Mouse (Mus musculus) 3T3-L1 (cell line): ENCODE results near the gene Armcx1.

ENCODE experiments used
- DNase-seq: peaks from one replicate; pipeline ENCODE4 v3.0.0-alpha.2; 2015; ENCODE audit warnings: low read depth, low spot score

Gene Armcx1

DNA sequence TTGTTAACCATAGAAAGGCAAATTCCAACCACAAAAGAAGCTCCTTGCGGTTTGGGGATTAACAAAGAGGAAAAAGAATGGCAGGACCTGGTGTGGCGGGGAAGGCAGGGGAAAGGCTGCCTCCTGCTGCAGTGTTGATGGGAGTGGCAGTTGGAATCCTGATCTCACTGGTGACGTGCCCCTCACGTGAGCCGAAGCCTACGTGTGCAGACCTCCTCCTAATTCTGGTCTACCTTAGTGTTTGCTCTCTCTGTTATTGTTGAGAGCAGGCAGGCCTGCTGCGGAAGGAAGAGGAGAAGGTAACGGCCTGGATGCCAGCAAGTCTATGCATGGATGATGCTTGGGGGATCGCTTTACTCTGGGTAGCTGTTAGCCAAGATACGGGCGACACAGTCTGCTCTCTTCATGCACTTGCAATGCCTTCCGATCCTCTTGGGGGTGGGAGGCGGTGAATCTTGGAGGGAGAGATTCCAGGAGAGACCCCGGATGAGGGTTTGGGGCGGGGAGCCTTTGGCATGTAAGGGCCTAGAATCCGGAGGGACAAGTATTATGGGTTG is at the start of gene Armcx1:
Gene Armcx1, plus strand, starts transcription at position 212 of the 557 bp plus-strand sequence.
- DNase-seq, result peak; percentile 87

GRCm38 (mm10) chrX:134675022-134675421 is 42.7 kb upstream of the Armcx1 start:
- no peak for DNase-seq

DNA sequence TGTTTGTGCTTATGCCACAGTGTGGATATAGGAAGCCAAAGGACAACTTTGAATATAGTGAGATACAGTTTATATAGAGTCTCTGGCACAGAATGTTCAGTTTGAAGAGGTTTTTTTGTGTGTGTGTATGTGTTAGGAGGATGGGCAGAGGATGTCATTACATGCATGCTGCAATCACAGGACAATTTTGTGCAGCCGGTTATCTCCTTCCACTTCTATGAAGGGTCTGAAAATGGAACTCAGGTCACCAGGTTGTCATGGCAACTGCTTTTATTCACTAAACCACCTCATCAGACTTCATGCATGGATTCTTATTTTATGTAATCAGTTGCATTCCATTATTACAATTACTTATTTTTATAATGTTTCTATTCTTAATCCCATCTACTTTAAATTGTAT is 41.8 kb upstream of the Armcx1 start:
- no peak for DNase-seq

DNA sequence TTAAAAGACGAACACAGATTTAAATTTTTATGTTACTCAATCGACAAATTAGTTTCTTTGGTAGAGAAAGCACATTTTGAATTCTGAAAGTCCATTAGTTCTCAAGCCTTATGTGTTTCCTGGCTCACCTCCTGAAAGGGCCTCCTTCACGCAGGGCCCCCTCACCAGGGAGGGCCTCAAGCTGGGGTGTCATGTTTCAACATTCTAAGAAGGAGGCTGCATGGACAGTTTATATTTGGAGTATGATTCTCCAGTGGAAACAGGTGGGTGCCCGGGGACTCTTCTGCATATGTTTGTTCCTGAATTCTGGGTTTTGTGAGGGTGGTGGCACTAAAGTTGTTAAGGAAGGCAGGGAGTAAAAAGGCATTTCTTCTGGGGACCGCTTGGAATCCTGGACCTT is 32.8 kb upstream of the Armcx1 start:
- DNase-seq, result peak; percentile 34

GRCm38 (mm10) chrX:134686267-134686666 is 31.5 kb upstream of the Armcx1 start, which contains the start of gene Armcx4:
Gene Armcx4 (plus strand): TSS chrX:134686519.
- peak; percentile 49 for DNase-seq

DNA sequence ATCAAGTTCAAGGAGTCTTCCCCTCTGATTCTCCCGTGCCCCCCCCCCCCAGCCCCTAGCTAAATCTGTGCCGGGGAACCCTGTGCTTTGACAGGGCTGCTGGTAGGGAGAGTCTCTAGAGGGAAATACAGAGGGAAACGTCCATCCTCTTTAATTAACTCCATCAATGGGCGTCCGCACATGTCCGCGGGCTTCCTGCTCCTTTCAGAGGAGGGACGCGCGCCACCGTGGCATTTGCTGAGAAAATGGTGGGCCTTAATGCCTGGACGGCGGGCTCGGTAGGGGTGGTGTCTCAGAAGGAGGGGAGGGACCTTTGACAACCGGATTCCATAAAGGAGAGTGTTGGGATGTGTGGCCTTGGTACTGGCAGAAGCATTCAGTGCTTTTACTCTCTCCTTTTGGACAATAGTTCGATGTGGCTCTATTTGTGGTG is 31.0 kb upstream of the Armcx1 start:
- DNase-seq, result peak; percentile 60

GRCm38 (mm10) chrX:134689676-134690075 is 28.1 kb upstream of the Armcx1 start:
- DNase-seq, result no peak

GRCm38 (mm10) chrX:134690871-134691539 is 26.8 kb upstream of the Armcx1 start:
- no peak for DNase-seq

DNA sequence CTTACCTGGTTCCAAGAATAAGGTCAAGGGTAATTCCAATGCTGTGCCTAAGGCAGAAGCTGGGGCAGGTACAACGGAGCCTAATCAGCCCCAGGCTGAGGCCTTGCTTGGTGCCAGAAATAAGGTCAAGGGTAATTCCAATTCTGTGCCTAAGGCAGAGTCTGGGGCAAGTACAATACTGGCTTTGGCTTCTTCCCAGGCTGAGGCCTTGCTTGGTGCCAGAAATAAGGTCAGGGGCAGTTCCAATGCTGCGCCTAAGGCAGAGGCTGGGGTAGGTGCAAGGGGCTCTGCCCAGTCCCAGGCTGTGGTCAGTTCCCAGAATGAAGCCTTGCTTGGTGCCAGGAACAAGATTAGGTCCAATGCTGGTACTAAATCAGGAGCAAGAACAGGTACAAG is 26.2 kb upstream of the Armcx1 start:
- no peak for DNase-seq

DNA sequence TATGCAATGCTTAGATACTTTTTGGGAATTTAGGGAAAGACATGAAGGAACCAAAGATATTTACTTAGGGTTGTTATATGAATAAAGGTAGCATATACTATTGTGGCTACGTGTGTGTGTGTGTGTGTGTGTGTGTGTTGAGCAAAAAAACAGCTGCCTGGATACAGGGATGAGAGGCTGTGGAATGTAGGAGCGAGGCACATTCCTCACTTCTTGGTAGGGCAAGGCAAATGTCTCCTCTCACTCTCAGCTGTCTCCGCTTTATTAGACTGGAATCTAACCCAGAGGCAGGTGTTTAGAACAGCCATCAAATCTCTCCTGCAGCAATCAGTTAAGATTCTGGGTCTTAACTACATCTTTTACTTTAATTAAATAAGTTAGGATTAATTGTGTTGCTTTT is 900 bp upstream of the Armcx1 start:
- DNase-seq, result no peak

DNA sequence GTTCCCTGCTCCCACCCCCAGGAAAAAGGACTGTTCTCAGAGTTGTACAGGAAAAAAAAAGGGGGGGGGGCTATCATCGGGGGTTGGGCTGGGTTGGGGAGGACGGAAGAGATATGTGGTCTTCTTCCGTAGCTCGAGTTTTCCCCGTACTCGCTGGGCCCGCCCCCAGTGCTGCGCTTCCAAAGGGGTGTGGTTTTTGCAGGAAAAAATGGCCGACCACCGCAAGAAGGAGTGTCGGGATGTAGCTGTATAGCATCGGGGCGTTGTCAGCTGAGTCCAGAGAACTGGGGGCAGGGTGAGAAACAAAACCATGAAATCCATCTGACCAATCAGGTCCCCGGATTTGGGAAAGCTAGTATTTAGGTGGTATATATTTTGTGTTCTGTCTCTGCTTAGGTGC is 761 bp downstream of the Armcx1 start:
- DNase-seq, result peak; percentile 83

DNA sequence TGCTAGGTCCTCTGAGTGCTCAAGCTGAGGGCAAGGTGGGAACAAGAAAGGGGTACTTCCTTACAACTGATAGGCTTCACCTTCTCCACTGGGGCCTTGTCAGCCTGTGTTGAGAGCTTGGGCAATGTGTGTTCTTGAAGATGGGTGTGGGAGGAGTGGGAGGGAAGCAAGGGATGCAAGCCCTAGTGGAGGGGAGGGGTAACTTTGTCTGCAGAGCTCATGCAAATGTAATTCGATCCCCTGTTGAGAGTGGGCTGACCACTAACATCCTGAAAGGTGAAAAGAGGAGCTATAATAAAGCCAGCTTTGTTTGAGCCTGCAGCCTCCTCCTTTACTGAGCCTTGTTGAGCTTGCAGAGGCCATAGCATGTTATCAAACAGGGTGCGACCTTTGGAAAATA is 6.0 kb downstream of the Armcx1 start:
- peak; percentile 15 for DNase-seq

GRCm38 (mm10) chrX:134729778-134730177 is 12.0 kb downstream of the Armcx1 start:
- DNase-seq, result peak; percentile 46

DNA sequence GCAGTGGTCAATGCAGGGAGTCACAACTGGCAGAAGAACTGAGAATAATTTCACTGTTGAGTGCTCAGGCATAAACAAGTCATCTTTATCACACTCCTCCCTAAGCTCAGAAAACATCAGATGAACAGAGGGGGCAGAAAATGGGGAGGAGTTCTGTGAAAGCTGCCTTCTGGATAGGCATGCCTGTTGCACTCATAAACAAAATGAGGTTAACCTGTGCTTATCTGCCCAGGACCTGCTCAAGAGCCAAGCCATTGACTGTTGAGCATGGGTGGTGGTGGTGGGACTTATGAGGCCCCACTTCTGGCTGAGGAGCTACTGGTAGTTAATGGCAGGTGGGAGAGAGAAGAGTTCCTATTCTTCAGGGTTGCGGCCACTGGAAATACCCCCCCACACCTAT is 20.0 kb downstream of the Armcx1 start:
- no peak for DNase-seq

DNA sequence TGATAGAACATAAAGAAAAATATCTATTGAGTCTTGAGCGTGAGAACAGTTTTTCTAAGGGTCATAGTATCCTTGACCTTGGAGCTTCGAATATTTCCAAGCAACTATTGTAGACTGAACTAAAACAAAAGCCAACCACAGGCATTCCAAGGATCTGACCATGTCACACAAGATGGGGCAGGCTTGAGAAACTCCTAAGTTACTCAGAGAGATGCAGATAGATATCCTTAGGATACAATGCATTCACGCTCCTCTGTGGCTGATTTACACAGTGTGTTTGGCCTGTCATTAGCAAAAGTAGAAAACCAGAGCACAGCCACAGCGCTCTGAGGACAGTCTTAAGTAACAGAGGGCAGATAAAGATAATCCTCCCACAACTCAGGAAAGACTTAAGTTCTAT is 21.4 kb downstream of the Armcx1 start:
- no peak for DNase-seq

DNA sequence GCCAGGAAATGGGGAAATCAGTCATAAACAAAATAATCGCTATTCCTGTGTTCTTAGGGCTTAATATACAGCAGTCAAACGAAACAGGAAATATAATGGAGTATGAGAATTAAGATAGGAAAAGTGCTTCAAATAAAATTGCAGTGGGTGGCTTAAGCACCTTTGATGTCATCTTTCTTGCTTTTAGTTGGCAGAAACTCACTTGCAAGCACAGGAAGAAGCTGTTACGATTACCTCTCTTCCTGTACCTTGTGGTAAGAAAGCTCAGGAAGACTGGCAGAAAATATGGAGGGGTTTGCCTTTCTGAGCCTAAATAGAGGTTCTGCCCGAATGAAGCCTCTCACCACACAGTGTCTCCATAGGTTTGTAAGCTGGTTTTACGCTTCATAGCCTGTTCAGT is 24.1 kb downstream of the Armcx1 start:
- DNase-seq, result no peak

DNA sequence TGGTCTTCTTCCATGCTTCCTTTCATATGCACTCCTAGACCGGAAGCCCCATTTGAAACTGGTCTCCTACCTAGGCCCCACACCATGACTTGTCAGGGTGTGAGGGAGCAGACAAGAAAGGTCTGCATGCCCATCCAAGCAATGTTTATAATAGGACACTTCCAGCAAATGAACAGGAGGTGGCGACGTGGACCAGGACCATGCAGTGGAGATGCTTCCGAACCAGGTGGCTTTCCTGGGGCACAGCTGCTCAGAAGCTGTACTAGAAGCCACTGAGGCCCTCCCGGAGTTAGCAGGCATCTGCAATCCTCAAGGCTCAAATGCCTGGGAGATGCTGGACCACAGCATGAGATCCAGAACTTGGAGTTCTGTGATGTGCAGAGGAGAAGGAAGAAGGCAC is 28.7 kb downstream of the Armcx1 start:
- peak; percentile 72 for DNase-seq

GRCm38 (mm10) chrX:134750764-134751592 is 33.2 kb downstream of the Armcx1 start, which contains the start of gene Armcx6:
Gene Armcx6 (minus strand): TSS chrX:134751417.
- DNase-seq, result peak; percentile 70

DNA sequence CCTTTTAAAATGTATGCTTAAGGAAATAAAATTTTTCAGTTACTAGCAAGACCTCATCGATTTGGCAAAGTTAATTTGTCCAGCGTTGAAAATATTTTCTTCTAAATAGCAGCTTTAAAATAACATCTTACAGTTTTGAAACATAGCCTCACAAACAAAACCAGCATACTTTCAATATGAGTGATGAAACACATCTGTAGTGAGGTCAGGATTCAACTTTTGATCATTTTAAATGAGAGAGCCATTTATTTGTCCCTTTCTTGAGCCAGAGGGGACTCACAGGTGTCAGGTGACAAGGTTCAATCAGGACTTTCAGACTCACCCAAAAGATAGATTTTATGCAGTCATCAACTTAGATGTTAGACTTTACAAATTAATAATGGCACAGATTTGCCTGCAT is 34.1 kb downstream of the Armcx1 start:
- DNase-seq, result no peak

- no peak for DNase-seq
Measured at GRCm38 (mm10) chrX:134752584-134752983, 34.8 kb downstream of the Armcx1 start.

GRCm38 (mm10) chrX:134756434-134757292 is 38.9 kb downstream of the Armcx1 start, which contains the start of gene Armcx3:
Gene Armcx3 (plus strand): TSS chrX:134756595.
- DNase-seq, result peak; percentile 90
